Mouse (Mus musculus): Measurements from ENCODE around the gene Ndufb10. TPM values are rescaled to one million over a fixed set of nuclear protein-coding genes. Genes with fewer than 3 reads are reported as not detected.

Gene Ndufb10
- 259 and 262 TPM in 2 replicates for polyA plus RNA-seq (2015; fragmentation: Nextera tagmentation; extraction: Ambion mirVana)

- WGBS: under 1% methylated on average over 30 of the region's 30 CpGs
These were observed at the start of gene Ndufb10 for GRCm38 (mm10) chr17:24724184-24724583. Gene Ndufb10, minus strand, starts transcription at chr17:24724478.

GRCm38 (mm10) chr17:24773241-24773640 lies 49.0 kb upstream of the Ndufb10 start:
- H3K4me3 ChIP-seq: no peak overlapping the region
- 86% methylated on average over 5 of the region's 5 CpGs for WGBS
- H3K4me1 ChIP-seq (replicated peaks): no peaks in the 10 kb centered on the region
- ATAC-seq (ENCODE audit: low FRiP score): no peak
- no peaks in the 10 kb centered on the region for H3K9me3 ChIP-seq
- H3K9ac ChIP-seq: no peak overlapping the region
- H3K4me2 ChIP-seq: no peak overlapping the region
- H3K27ac ChIP-seq: no peak overlapping the region
- H3K27me3 ChIP-seq: peaks cover 9% of the 10 kb centered on the region; the same call in 1 of the 2 replicates
- no peaks in the 10 kb centered on the region for H3K36me3 ChIP-seq

More at GRCm38 (mm10) chr17:24724184-24724583, at the start of gene Ndufb10:
- H3K27me3 ChIP-seq: peaks cover 14% of the 10 kb centered on the region; the same call in 1 of the 2 replicates
- peak within 1 kb of the TSS; percentile 84 for H3K4me2 ChIP-seq
- peak; percentile 78 for ATAC-seq (ENCODE audit: low FRiP score)
- peak within 1 kb of the TSS; percentile 89 for H3K27ac ChIP-seq
- peak within 1 kb of the TSS; percentile 87 for H3K4me3 ChIP-seq
- no peaks in the 10 kb centered on the region for H3K9me3 ChIP-seq
- H3K4me1 ChIP-seq (replicated peaks): peaks cover 31% of the 10 kb centered on the region
- H3K36me3 ChIP-seq: peaks cover 16% of the 10 kb centered on the region
- H3K9ac ChIP-seq: peak within 1 kb of the TSS; percentile 94

- Histone ChIP-seq H3K4me2 (no peak overlapping the region), H3K9me3 (no peaks in the 10 kb centered on the region), H3K27me3 (peaks cover 13% of the 10 kb centered on the region; the same call in 1 of the 2 replicates), H3K36me3 (no peaks in the 10 kb centered on the region), H3K27ac (no peak overlapping the region), H3K4me3 (no peak overlapping the region), H3K4me1 (replicated peaks) (no peaks in the 10 kb centered on the region; the same call in 1 of the 2 replicates), H3K9ac (no peak overlapping the region)
- WGBS: 53% methylated on average over 3 of the region's 3 CpGs
- no peak for ATAC-seq (ENCODE audit: low FRiP score)
These were observed 44.9 kb upstream of the Ndufb10 start for GRCm38 (mm10) chr17:24769146-24769545.

GRCm38 (mm10) chr17:24766266-24766875 lies 42.1 kb upstream of the Ndufb10 start:
- Histone ChIP-seq H3K4me3 (no peak overlapping the region), H3K36me3 (no peaks in the 10 kb centered on the region), H3K4me2 (no peak overlapping the region), H3K9me3 (no peaks in the 10 kb centered on the region), H3K27me3 (peaks cover 13% of the 10 kb centered on the region; the same call in 1 of the 2 replicates), H3K27ac (no peak overlapping the region), H3K4me1 (replicated peaks) (no peaks in the 10 kb centered on the region; the same call in 1 of the 2 replicates), H3K9ac (no peak overlapping the region)
- WGBS: 27% methylated on average over 12 of the region's 12 CpGs
- no peak for ATAC-seq (ENCODE audit: low FRiP score)

- Histone ChIP-seq H3K4me2 (no peak overlapping the region), H3K4me3 (no peak overlapping the region), H3K27me3 (peaks cover 19% of the 10 kb centered on the region; the same call in 1 of the 2 replicates), H3K36me3 (no peaks in the 10 kb centered on the region), H3K9me3 (no peaks in the 10 kb centered on the region; the same call in 1 of the 2 replicates), H3K4me1 (replicated peaks) (no peaks in the 10 kb centered on the region; the same call in 1 of the 2 replicates), H3K9ac (no peak overlapping the region), H3K27ac (no peak overlapping the region)
- ATAC-seq (ENCODE audit: low FRiP score): no peak
- WGBS: 55% methylated on average over 21 of the region's 22 CpGs
These were observed 41.0 kb upstream of the Ndufb10 start for GRCm38 (mm10) chr17:24765016-24765905.

- no peak for ATAC-seq (ENCODE audit: low FRiP score)
- H3K27ac ChIP-seq: no peak overlapping the region
- no peak overlapping the region for H3K9ac ChIP-seq
- no peaks in the 10 kb centered on the region for H3K36me3 ChIP-seq
- no peaks in the 10 kb centered on the region; the same call in 1 of the 2 replicates for H3K4me1 ChIP-seq (replicated peaks)
- WGBS: 59% methylated on average over 5 of the region's 5 CpGs
- no peaks in the 10 kb centered on the region; the same call in 1 of the 2 replicates for H3K9me3 ChIP-seq
- peaks cover 34% of the 10 kb centered on the region for H3K27me3 ChIP-seq
- no peak overlapping the region for H3K4me3 ChIP-seq
- H3K4me2 ChIP-seq: no peak overlapping the region
These were observed 36.8 kb upstream of the Ndufb10 start for GRCm38 (mm10) chr17:24761121-24761520.

- no peak overlapping the region for H3K9ac ChIP-seq
- H3K4me2 ChIP-seq: no peak overlapping the region
- H3K4me1 ChIP-seq (replicated peaks): peaks cover 11% of the 10 kb centered on the region
- no peaks in the 10 kb centered on the region for H3K36me3 ChIP-seq
- H3K27me3 ChIP-seq: peaks cover 71% of the 10 kb centered on the region
- H3K27ac ChIP-seq: no peak overlapping the region
- H3K9me3 ChIP-seq: no peaks in the 10 kb centered on the region; the same call in 1 of the 2 replicates
- H3K4me3 ChIP-seq: no peak overlapping the region
- ATAC-seq (ENCODE audit: low FRiP score): no peak
- 83% methylated on average over 1 of the region's 1 CpGs for WGBS
These were observed 33.1 kb upstream of the Ndufb10 start for GRCm38 (mm10) chr17:24757394-24757793.

GRCm38 (mm10) chr17:24752415-24753394 lies 28.4 kb upstream of the Ndufb10 start, which contains the start of gene Hs3st6:
Gene Hs3st6, plus strand, starts transcription at chr17:24752988.
- Histone ChIP-seq H3K36me3 (no peaks in the 10 kb centered on the region), H3K27me3 (peaks cover 84% of the 10 kb centered on the region), H3K9me3 (no peaks in the 10 kb centered on the region), H3K4me1 (replicated peaks) (peaks cover 14% of the 10 kb centered on the region), H3K4me3 (peak within 1 kb of the TSS; percentile 48), H3K9ac (peak within 1 kb of the TSS; percentile 68), H3K27ac (no peak within 1 kb of the TSS), H3K4me2 (peak within 1 kb of the TSS; percentile 84)
- under 1% methylated on average over 65 of the region's 82 CpGs for WGBS
- peak; percentile 61 for ATAC-seq (ENCODE audit: low FRiP score)

- Histone ChIP-seq H3K27ac (no peak overlapping the region), H3K27me3 (peaks cover 86% of the 10 kb centered on the region), H3K36me3 (no peaks in the 10 kb centered on the region), H3K4me2 (no peak overlapping the region), H3K9me3 (no peaks in the 10 kb centered on the region), H3K4me1 (replicated peaks) (peaks cover 14% of the 10 kb centered on the region), H3K4me3 (no peak overlapping the region), H3K9ac (no peak overlapping the region)
- 24% methylated on average over 4 of the region's 4 CpGs for WGBS
- ATAC-seq (ENCODE audit: low FRiP score): no peak
These were observed 27.2 kb upstream of the Ndufb10 start for GRCm38 (mm10) chr17:24751528-24751927.

GRCm38 (mm10) chr17:24746986-24747385 lies 22.7 kb upstream of the Ndufb10 start:
- H3K36me3 ChIP-seq: peaks cover 7% of the 10 kb centered on the region
- H3K9ac ChIP-seq: 0 out of 2 replicates have a peak overlapping the region, but pooled peaks have one; percentile 8
- H3K9me3 ChIP-seq: no peaks in the 10 kb centered on the region
- H3K4me2 ChIP-seq: no peak overlapping the region
- H3K27ac ChIP-seq: no peak overlapping the region
- ATAC-seq (ENCODE audit: low FRiP score): no peak
- no peak overlapping the region for H3K4me3 ChIP-seq
- H3K4me1 ChIP-seq (replicated peaks): no peaks in the 10 kb centered on the region
- WGBS: 51% methylated on average over 4 of the region's 4 CpGs
- peaks cover 47% of the 10 kb centered on the region for H3K27me3 ChIP-seq
